Mouse (Mus musculus) myocyte (in vitro differentiated cells): Measurements from ENCODE around the gene Eif1.

Experiments used
- CEBPB ChIP-seq: IDR thresholded peaks from 2 replicates; pipeline ENCODE4 v1.6.1; 2011; ENCODE audit warnings: mild to moderate bottlenecking, moderate library complexity; ENCODE audit not compliant: poor library complexity, insufficient read depth, severe bottlenecking
- E2F4 ChIP-seq: IDR thresholded peaks from one replicate; pipeline ENCODE4 v1.6.1; 2011; ENCODE audit warnings: mild to moderate bottlenecking, control low read depth, moderate library complexity; ENCODE audit not compliant: insufficient read depth
- MAX ChIP-seq: IDR thresholded peaks from one replicate; pipeline ENCODE4 v1.6.1; 2011; ENCODE audit warnings: low read depth, mild to moderate bottlenecking, control low read depth
- MYOG ChIP-seq, 3 experiments: IDR thresholded peaks; one replicate each; pipeline ENCODE4 v1.6.1; 2011; ENCODE audit warnings: control low read depth in 2 of 3, low read depth in 2 of 3, mild to moderate bottlenecking in 2 of 3; ENCODE audit not compliant: insufficient read length in 2 of 3, control insufficient read depth in 1 of 3, insufficient read depth in 1 of 3
- POLR2A ChIP-seq: IDR thresholded peaks from one replicate; pipeline ENCODE4 v1.6.1; 2011; ENCODE audit warnings: low read depth, mild to moderate bottlenecking, control low read depth, moderate library complexity; ENCODE audit not compliant: insufficient read length
- SRF ChIP-seq: IDR thresholded peaks from one replicate; pipeline ENCODE4 v1.6.1; 2011; ENCODE audit warnings: low read depth; ENCODE audit not compliant: control insufficient read depth, insufficient read length
- USF1 ChIP-seq: IDR thresholded peaks from one replicate; pipeline ENCODE4 v1.6.1; 2011; ENCODE audit warnings: low read depth, mild to moderate bottlenecking, control low read depth, moderate library complexity

DNA sequence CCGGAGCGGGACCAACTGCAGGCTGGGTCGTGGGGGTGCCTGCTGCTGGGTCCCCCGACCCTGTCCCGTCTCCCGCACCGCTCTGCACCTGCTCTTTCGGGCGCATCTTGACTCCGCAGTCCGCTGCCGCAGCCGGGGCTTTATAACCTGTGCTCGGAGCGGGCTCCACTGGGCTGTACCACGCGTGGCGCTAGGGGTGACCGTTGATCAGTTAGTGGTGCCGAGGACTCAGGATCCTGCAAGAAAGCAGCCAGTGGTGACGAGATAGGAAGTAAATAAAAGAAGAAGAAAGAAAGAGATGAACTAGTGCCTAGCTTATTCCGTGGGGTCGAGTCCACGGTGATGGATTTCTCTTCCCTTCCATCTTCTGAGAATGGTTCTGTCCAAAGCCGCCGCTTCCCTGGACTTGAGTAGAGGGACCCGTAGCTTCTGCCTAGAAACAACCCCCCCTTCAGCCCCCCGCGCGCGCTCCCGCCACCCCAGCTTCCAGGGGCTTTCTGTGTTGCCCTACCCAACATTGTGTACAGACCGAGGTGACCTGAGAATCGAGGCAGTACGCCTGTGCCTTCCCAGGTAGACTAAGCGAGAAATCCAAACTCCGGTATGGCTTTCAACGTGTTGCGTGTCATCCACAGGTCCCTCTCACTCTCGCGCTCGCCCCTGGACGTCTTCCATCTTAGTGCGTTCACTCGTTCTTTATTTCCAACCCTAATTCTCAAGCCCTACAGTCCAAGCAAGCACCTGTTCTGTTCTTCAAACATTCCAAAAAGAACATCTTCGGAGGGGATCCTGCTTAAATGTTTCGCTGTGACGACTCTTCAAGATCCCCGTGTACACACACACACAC, 36.5 kb downstream of the Eif1 start, which contains the start of gene Hap1:
- TF ChIP-seq SRF (no peak), MAX (no peak), POLR2A (no peak), USF1 (no peak), CEBPB (no peak), MYOG (IDR thresholded peaks at IDR 0.05; ENCODE audit: control insufficient read depth in 1 of 3, insufficient read depth in 1 of 3, insufficient read length in 2 of 3, low read depth in 2 of 3) (peak in 1 of 3 experiments; percentile 12), E2F4 (no peak)
